Mouse (Mus musculus) liver, embryonic 15.5 days (tissue): ENCODE data around the gene Rab14. TPM values are rescaled to one million over a fixed set of nuclear protein-coding genes. Genes with fewer than 3 reads are reported as not detected.

Experiments
- ATAC-seq: fragments of 200-750 bp; cut with Nextera tagmentation; 2 replicates; pipeline ENCODE4 v1.8.0; 2017; ENCODE audit warnings: moderate number of reproducible peaks, mild to moderate bottlenecking, moderate library complexity; ENCODE audit not compliant: insufficient read depth
- H3K27ac ChIP-seq: fragments of 300-500 bp; sonication (generic); replicated peaks from 2 replicates; pipeline ENCODE4 v1.5.1; 2015; ENCODE audit warnings: mild to moderate bottlenecking, inconsistent platforms
- H3K27me3 ChIP-seq: fragments of 300-500 bp; sonication (generic); 2 replicates; pipeline ENCODE4 v1.6.1; 2015; ENCODE audit warnings: mild to moderate bottlenecking, inconsistent platforms
- H3K36me3 ChIP-seq: fragments of 300-500 bp; sonication (generic); replicated peaks from 2 replicates; pipeline ENCODE4 v1.6.1; 2015; ENCODE audit warnings: moderate library complexity, mild to moderate bottlenecking, inconsistent platforms
- H3K4me1 ChIP-seq: fragments of 300-500 bp; sonication (generic); replicated peaks from 2 replicates; pipeline ENCODE4 v1.6.1; 2015; ENCODE audit warnings: inconsistent platforms
- H3K4me2 ChIP-seq: fragments of 300-500 bp; sonication (generic); 2 replicates; pipeline ENCODE4 v1.6.1; 2015; ENCODE audit warnings: moderate library complexity, mild to moderate bottlenecking, inconsistent platforms
- H3K4me3 ChIP-seq: fragments of 300-500 bp; sonication (generic); replicated peaks from 2 replicates; pipeline ENCODE4 v1.5.1; 2015; ENCODE audit warnings: mild to moderate bottlenecking, inconsistent platforms
- H3K9ac ChIP-seq: fragments of 300-500 bp; sonication (generic); 2 replicates; pipeline ENCODE4 v1.6.1; 2015; ENCODE audit warnings: moderate library complexity, mild to moderate bottlenecking, inconsistent platforms
- H3K9me3 ChIP-seq: fragments of 300-500 bp; sonication (generic); replicated peaks from 2 replicates; pipeline ENCODE4 v1.6.1; 2016; ENCODE audit warnings: inconsistent platforms
- WGBS: fragments of 180-500 bp; shearing (Covaris S2); methylation state at CpG from one replicate; pipeline ENCODE4 v1.1.7; 2015; ENCODE audit warnings: mixed read lengths; ENCODE audit not compliant: insufficient replicate concordance; 5-methylcytosine and 5-hydroxymethylcytosine counted together
- polyA plus RNA-seq: library from polyadenylated mRNA; unstranded; fragments of >200 nt; fragmentation: Nextera tagmentation; extraction: Ambion mirVana; gene quantifications from 2 replicates; pipeline ENCODE4 v1.2.1, GENCODE M21; 2015

Rab14 gene
- polyA plus RNA-seq, 1 experiment from 2014 or later: 111 TPM

GRCm38 (mm10) chr2:35172246-35172645, 28.7 kb downstream of the Rab14 start:
- WGBS: 74% methylated on average over 4 of the region's 4 CpGs
- Histone ChIP-seq H3K9me3 (no peaks in the 10 kb centered on the region), H3K4me1 (peaks cover 13% of the 10 kb centered on the region; the same call in 1 of the 2 replicates), H3K9ac (no peak overlapping the region), H3K4me2 (no peak overlapping the region), H3K36me3 (peaks cover 86% of the 10 kb centered on the region), H3K27ac (no peak overlapping the region), H3K27me3 (no peaks in the 10 kb centered on the region), H3K4me3 (no peak overlapping the region)
- ATAC-seq: no peak

DNA sequence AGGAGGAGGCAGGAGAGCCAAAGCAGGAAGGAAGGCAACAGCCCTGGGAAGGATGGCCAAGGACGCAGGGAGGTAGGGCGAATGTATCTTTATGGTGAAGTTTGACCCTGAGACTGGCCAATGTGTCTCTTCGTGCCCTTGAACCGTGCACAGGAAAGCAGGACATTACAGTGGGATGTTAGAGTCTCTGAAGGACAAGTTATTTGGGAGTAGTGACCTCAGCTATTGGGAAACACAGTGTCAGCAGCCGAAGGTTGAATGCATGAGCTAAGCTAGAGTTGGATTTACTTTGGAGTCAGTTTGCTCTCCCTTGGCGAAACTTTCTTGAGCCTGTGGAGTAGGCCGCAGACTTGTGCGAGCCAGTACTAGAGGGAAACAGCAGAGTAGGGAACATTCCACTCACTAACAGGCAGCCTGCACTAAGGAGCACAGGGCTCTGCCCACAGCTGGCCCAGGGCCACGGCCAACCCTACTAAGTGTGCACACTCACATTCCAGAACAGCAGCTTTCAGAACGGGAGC, 29.5 kb downstream of the Rab14 start:
- no peaks in the 10 kb centered on the region for H3K27me3 ChIP-seq
- H3K36me3 ChIP-seq: peaks cover 85% of the 10 kb centered on the region
- ATAC-seq: no peak
- no peak overlapping the region for H3K4me2 ChIP-seq
- 77% methylated on average over 10 of the region's 10 CpGs for WGBS
- no peak overlapping the region for H3K9ac ChIP-seq
- no peak overlapping the region for H3K4me3 ChIP-seq
- no peaks in the 10 kb centered on the region for H3K9me3 ChIP-seq
- H3K27ac ChIP-seq: no peak overlapping the region
- H3K4me1 ChIP-seq: peaks cover 13% of the 10 kb centered on the region; the same call in 1 of the 2 replicates

DNA sequence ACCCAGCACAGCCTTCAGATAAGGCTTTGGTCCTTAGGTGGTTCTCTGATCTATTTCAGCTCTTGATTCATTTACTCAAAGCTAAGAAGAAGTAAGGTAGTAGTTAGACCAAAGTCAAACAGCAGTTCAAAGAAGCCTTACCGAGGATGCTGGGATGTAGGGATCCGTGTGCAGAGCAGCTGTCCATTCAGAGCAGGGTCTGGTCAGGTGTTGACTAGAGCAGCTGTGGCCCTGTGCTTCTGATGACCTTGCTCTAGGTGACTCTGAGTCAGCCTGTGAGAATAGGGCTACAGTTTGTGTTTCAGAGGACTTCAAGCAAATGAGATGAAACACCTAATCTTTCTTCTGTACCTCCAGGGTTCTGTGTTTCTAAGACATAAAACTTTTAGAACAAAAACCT, 31.5 kb downstream of the Rab14 start:
- Histone ChIP-seq H3K9me3 (no peaks in the 10 kb centered on the region), H3K27me3 (no peaks in the 10 kb centered on the region), H3K4me3 (no peak overlapping the region), H3K36me3 (peaks cover 79% of the 10 kb centered on the region), H3K27ac (no peak overlapping the region), H3K4me2 (no peak overlapping the region), H3K9ac (no peak overlapping the region), H3K4me1 (peaks cover 8% of the 10 kb centered on the region; the same call in 1 of the 2 replicates)
- 76% methylated on average over 2 of the region's 2 CpGs for WGBS
- ATAC-seq: no peak

- Histone ChIP-seq H3K27me3 (no peaks in the 10 kb centered on the region), H3K36me3 (peaks cover 74% of the 10 kb centered on the region), H3K9me3 (no peaks in the 10 kb centered on the region), H3K4me2 (no peak overlapping the region), H3K4me3 (no peak overlapping the region), H3K27ac (no peak overlapping the region), H3K4me1 (no peaks in the 10 kb centered on the region), H3K9ac (no peak overlapping the region)
- 70% methylated on average over 5 of the region's 5 CpGs for WGBS
- no peak for ATAC-seq
Observed at GRCm38 (mm10) chr2:35166816-35167215, 34.1 kb downstream of the Rab14 start.

DNA sequence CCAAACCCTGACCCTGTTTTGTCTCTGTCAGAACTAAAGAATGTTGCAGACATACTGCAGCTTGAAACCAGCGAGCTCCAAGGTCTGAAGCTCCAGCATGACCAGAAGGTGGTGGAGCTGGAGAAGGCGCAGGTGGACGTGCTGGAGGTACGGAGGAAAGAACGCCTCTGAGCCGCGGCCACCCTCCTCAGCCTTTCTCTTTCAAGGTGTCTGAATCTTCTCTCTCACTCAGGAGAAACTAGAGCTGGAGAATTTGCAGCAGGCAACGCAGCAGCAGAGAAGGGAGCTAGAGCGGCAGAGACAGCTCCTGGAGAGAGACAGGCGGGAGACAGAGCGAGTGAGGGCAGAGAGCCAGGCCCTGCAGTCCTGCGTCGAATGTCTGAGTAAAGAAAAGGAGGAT, 35.5 kb downstream of the Rab14 start:
- H3K36me3 ChIP-seq: peaks cover 62% of the 10 kb centered on the region
- H3K4me1 ChIP-seq: no peaks in the 10 kb centered on the region
- no peak overlapping the region for H3K9ac ChIP-seq
- ATAC-seq: no peak
- no peaks in the 10 kb centered on the region for H3K9me3 ChIP-seq
- WGBS: 88% methylated on average over 13 of the region's 13 CpGs
- H3K4me3 ChIP-seq: no peak overlapping the region
- H3K27me3 ChIP-seq: no peaks in the 10 kb centered on the region
- H3K27ac ChIP-seq: no peak overlapping the region
- H3K4me2 ChIP-seq: no peak overlapping the region

- ATAC-seq: no peak
- Histone ChIP-seq H3K4me1 (no peaks in the 10 kb centered on the region), H3K36me3 (peaks cover 63% of the 10 kb centered on the region), H3K4me3 (no peak overlapping the region), H3K9ac (no peak overlapping the region), H3K27me3 (no peaks in the 10 kb centered on the region), H3K9me3 (no peaks in the 10 kb centered on the region), H3K4me2 (no peak overlapping the region), H3K27ac (no peak overlapping the region)
- 78% methylated on average over 5 of the region's 5 CpGs for WGBS
Observed at GRCm38 (mm10) chr2:35163396-35163795, 37.5 kb downstream of the Rab14 start.

- peaks cover 65% of the 10 kb centered on the region for H3K36me3 ChIP-seq
- H3K27me3 ChIP-seq: no peaks in the 10 kb centered on the region
- no peak for ATAC-seq
- no peak overlapping the region for H3K4me2 ChIP-seq
- no peaks in the 10 kb centered on the region for H3K9me3 ChIP-seq
- WGBS: 59% methylated on average over 4 of the region's 4 CpGs
- no peak overlapping the region for H3K9ac ChIP-seq
- 0 out of 2 replicates have a peak overlapping the region, but pooled peaks have one; percentile 1 for H3K27ac ChIP-seq
- no peak overlapping the region for H3K4me3 ChIP-seq
- H3K4me1 ChIP-seq: no peaks in the 10 kb centered on the region
Observed at GRCm38 (mm10) chr2:35161846-35162488, 39.0 kb downstream of the Rab14 start.

DNA sequence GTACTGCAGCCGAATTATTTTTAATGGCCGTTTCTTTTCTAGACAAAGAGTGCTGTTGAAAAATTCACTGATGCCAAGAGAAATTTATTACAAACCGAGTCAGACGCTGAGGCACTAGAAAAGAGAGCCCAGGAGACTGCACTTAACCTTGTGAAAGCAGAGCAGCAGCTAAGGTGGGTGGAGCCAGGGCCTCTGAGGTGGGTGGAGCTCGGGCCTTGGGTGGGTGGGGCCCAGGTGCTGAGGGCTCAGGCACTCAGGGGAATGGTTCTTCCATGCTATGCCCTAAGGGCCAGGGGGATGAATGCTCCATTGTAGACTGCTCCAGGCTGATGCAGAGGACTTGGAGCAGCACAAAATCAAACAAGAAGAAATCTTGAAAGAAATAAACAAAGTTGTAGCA, 40.7 kb downstream of the Rab14 start:
- Histone ChIP-seq H3K4me1 (no peaks in the 10 kb centered on the region), H3K36me3 (peaks cover 64% of the 10 kb centered on the region), H3K27me3 (no peaks in the 10 kb centered on the region), H3K9me3 (no peaks in the 10 kb centered on the region), H3K27ac (no peak overlapping the region), H3K4me2 (no peak overlapping the region), H3K4me3 (no peak overlapping the region), H3K9ac (no peak overlapping the region)
- 46% methylated on average over 5 of the region's 5 CpGs for WGBS
- no peak for ATAC-seq

- Histone ChIP-seq H3K4me1 (no peaks in the 10 kb centered on the region), H3K27ac (no peak overlapping the region), H3K9me3 (no peaks in the 10 kb centered on the region), H3K27me3 (no peaks in the 10 kb centered on the region), H3K9ac (no peak overlapping the region), H3K36me3 (peaks cover 70% of the 10 kb centered on the region), H3K4me2 (no peak overlapping the region), H3K4me3 (no peak overlapping the region)
- ATAC-seq: no peak
- WGBS: 64% methylated on average over 3 of the region's 3 CpGs
Observed at GRCm38 (mm10) chr2:35158358-35158757, 42.6 kb downstream of the Rab14 start.

GRCm38 (mm10) chr2:35157836-35158235, 43.1 kb downstream of the Rab14 start:
- Histone ChIP-seq H3K4me1 (no peaks in the 10 kb centered on the region), H3K9ac (no peak overlapping the region), H3K36me3 (peaks cover 70% of the 10 kb centered on the region), H3K9me3 (no peaks in the 10 kb centered on the region), H3K4me3 (no peak overlapping the region), H3K27ac (no peak overlapping the region), H3K27me3 (no peaks in the 10 kb centered on the region), H3K4me2 (no peak overlapping the region)
- no peak for ATAC-seq
- 85% methylated on average over 7 of the region's 7 CpGs for WGBS

GRCm38 (mm10) chr2:35156985-35157384, 43.9 kb downstream of the Rab14 start:
- 41% methylated on average over 2 of the region's 2 CpGs for WGBS
- no peak for ATAC-seq
- no peaks in the 10 kb centered on the region for H3K9me3 ChIP-seq
- H3K9ac ChIP-seq: no peak overlapping the region
- H3K4me1 ChIP-seq: no peaks in the 10 kb centered on the region
- peaks cover 74% of the 10 kb centered on the region for H3K36me3 ChIP-seq
- no peak overlapping the region for H3K27ac ChIP-seq
- H3K27me3 ChIP-seq: no peaks in the 10 kb centered on the region
- H3K4me2 ChIP-seq: no peak overlapping the region
- H3K4me3 ChIP-seq: no peak overlapping the region
